Mouse (Mus musculus): ENCODE results near the gene Gm20388. TPM values are rescaled to one million over a fixed set of nuclear protein-coding genes. Genes with fewer than 3 reads are reported as not detected.

Gm20388 gene
- polyA plus RNA-seq, 1 experiment, result not detected

GRCm38 (mm10) chr8:121620801-121621516 lies 1710.3 kb downstream of the Gm20388 start:
- 54% methylated on average over 12 of the region's 12 CpGs for WGBS
- H3K4me3 ChIP-seq (ENCODE audit: insufficient read depth, low read depth, low read length), result no peak overlapping the region
- H3K27ac ChIP-seq (ENCODE audit: insufficient read depth, low read depth, low read length), result peak overlapping the region; percentile 65; the same call in 1 of the 2 replicates
- H3K4me1 ChIP-seq (ENCODE audit: control insufficient read depth, insufficient read depth, low read length), result peaks cover 69% of the 10 kb centered on the region
- TF ChIP-seq POLR2A (IDR thresholded peaks at IDR 0.05; ENCODE audit: insufficient read depth, low read depth, low read length), result no peak
- no peak for TF ChIP-seq CTCF (IDR thresholded peaks at IDR 0.05; ENCODE audit: insufficient read depth, low read depth, low read length)

- no peak for TF ChIP-seq CTCF (IDR thresholded peaks at IDR 0.05; ENCODE audit: insufficient read depth, low read depth, low read length)
- H3K27ac ChIP-seq (ENCODE audit: insufficient read depth, low read depth, low read length), result peak overlapping the region; percentile 80
- peaks cover 73% of the 10 kb centered on the region for H3K4me1 ChIP-seq (ENCODE audit: control insufficient read depth, insufficient read depth, low read length)
- WGBS, result 0% methylated on average over 1 of the region's 1 CpGs
- no peak overlapping the region for H3K4me3 ChIP-seq (ENCODE audit: insufficient read depth, low read depth, low read length)
Measured at GRCm38 (mm10) chr8:121621879-121622278, 1711.2 kb downstream of the Gm20388 start.

GRCm38 (mm10) chr8:121623043-121623442 lies 1712.4 kb downstream of the Gm20388 start:
- WGBS, result 13% methylated on average over 8 of the region's 8 CpGs
- Histone ChIP-seq H3K27ac (ENCODE audit: insufficient read depth, low read depth, low read length) (peak overlapping the region; percentile 80), H3K4me1 (ENCODE audit: control insufficient read depth, insufficient read depth, low read length) (peaks cover 67% of the 10 kb centered on the region), H3K4me3 (ENCODE audit: insufficient read depth, low read depth, low read length) (no peak overlapping the region)
- TF ChIP-seq CTCF (IDR thresholded peaks at IDR 0.05; ENCODE audit: insufficient read depth, low read depth, low read length), result no peak
- TF ChIP-seq POLR2A (IDR thresholded peaks at IDR 0.05; ENCODE audit: insufficient read depth, low read depth, low read length), result no peak

- Histone ChIP-seq H3K4me3 (ENCODE audit: insufficient read depth, low read depth, low read length) (no peak overlapping the region), H3K4me1 (ENCODE audit: control insufficient read depth, insufficient read depth, low read length) (peaks cover 55% of the 10 kb centered on the region), H3K27ac (ENCODE audit: insufficient read depth, low read depth, low read length) (no peak overlapping the region)
- no peak for TF ChIP-seq CTCF (IDR thresholded peaks at IDR 0.05; ENCODE audit: insufficient read depth, low read depth, low read length)
- WGBS, result 62% methylated on average over 4 of the region's 4 CpGs
Measured at GRCm38 (mm10) chr8:121628681-121629080, 1718.0 kb downstream of the Gm20388 start.

GRCm38 (mm10) chr8:121631645-121632071 lies 1721.0 kb downstream of the Gm20388 start:
- WGBS, result 47% methylated on average over 7 of the region's 7 CpGs
- Histone ChIP-seq H3K27ac (ENCODE audit: insufficient read depth, low read depth, low read length) (peak overlapping the region; percentile 59), H3K4me1 (ENCODE audit: control insufficient read depth, insufficient read depth, low read length) (peaks cover 52% of the 10 kb centered on the region), H3K4me3 (ENCODE audit: insufficient read depth, low read depth, low read length) (no peak overlapping the region)
- TF ChIP-seq POLR2A (IDR thresholded peaks at IDR 0.05; ENCODE audit: insufficient read depth, low read depth, low read length) (no peak), CTCF (IDR thresholded peaks at IDR 0.05; ENCODE audit: insufficient read depth, low read depth, low read length) (no peak)

GRCm38 (mm10) chr8:121632401-121632800 lies 1721.8 kb downstream of the Gm20388 start:
- 51% methylated on average over 5 of the region's 5 CpGs for WGBS
- Histone ChIP-seq H3K4me3 (ENCODE audit: insufficient read depth, low read depth, low read length) (no peak overlapping the region), H3K4me1 (ENCODE audit: control insufficient read depth, insufficient read depth, low read length) (peaks cover 55% of the 10 kb centered on the region), H3K27ac (ENCODE audit: insufficient read depth, low read depth, low read length) (no peak overlapping the region)
- TF ChIP-seq CTCF (IDR thresholded peaks at IDR 0.05; ENCODE audit: insufficient read depth, low read depth, low read length) (no peak), POLR2A (IDR thresholded peaks at IDR 0.05; ENCODE audit: insufficient read depth, low read depth, low read length) (no peak)

- 27% methylated on average over 6 of the region's 6 CpGs for WGBS
- no peak overlapping the region for H3K27ac ChIP-seq (ENCODE audit: insufficient read depth, low read depth, low read length)
- H3K4me3 ChIP-seq (ENCODE audit: insufficient read depth, low read depth, low read length), result no peak overlapping the region
- H3K4me1 ChIP-seq (ENCODE audit: control insufficient read depth, insufficient read depth, low read length), result peaks cover 70% of the 10 kb centered on the region
- TF ChIP-seq POLR2A (IDR thresholded peaks at IDR 0.05; ENCODE audit: insufficient read depth, low read depth, low read length) (no peak), CTCF (IDR thresholded peaks at IDR 0.05; ENCODE audit: insufficient read depth, low read depth, low read length) (no peak)
Measured at GRCm38 (mm10) chr8:121635534-121635933, 1724.9 kb downstream of the Gm20388 start.

GRCm38 (mm10) chr8:121636180-121636579 lies 1725.5 kb downstream of the Gm20388 start:
- Histone ChIP-seq H3K27ac (ENCODE audit: insufficient read depth, low read depth, low read length) (no peak overlapping the region), H3K4me3 (ENCODE audit: insufficient read depth, low read depth, low read length) (no peak overlapping the region), H3K4me1 (ENCODE audit: control insufficient read depth, insufficient read depth, low read length) (peaks cover 69% of the 10 kb centered on the region)
- TF ChIP-seq CTCF (IDR thresholded peaks at IDR 0.05; ENCODE audit: insufficient read depth, low read depth, low read length) (no peak), POLR2A (IDR thresholded peaks at IDR 0.05; ENCODE audit: insufficient read depth, low read depth, low read length) (no peak)
- WGBS, result 48% methylated on average over 8 of the region's 8 CpGs

- Histone ChIP-seq H3K4me3 (ENCODE audit: insufficient read depth, low read depth, low read length) (no peak overlapping the region), H3K27ac (ENCODE audit: insufficient read depth, low read depth, low read length) (peak overlapping the region; percentile 1; the same call in 1 of the 2 replicates), H3K4me1 (ENCODE audit: control insufficient read depth, insufficient read depth, low read length) (peaks cover 74% of the 10 kb centered on the region)
- 38% methylated on average over 3 of the region's 3 CpGs for WGBS
- TF ChIP-seq POLR2A (IDR thresholded peaks at IDR 0.05; ENCODE audit: insufficient read depth, low read depth, low read length), result no peak
- TF ChIP-seq CTCF (IDR thresholded peaks at IDR 0.05; ENCODE audit: insufficient read depth, low read depth, low read length), result no peak
Measured at GRCm38 (mm10) chr8:121642804-121643203, 1732.2 kb downstream of the Gm20388 start.

Data from olfactory bulb, adult 2 months (tissue).